Mouse (Mus musculus) forebrain, embryonic 16.5 days (tissue): ENCODE measurements around the gene Pim1. TPM values are rescaled to one million over a fixed set of nuclear protein-coding genes. Genes with fewer than 3 reads are reported as not detected.

ENCODE experiments used
- ATAC-seq: fragments of 200-750 bp; cut with Nextera tagmentation; 2 replicates; pipeline ENCODE4 v1.8.0; 2017; ENCODE audit warnings: mild to moderate bottlenecking, moderate library complexity
- H3K27ac ChIP-seq: fragments of 300-500 bp; sonication (generic); 2 replicates; pipeline ENCODE4 v1.5.1; 2014; ENCODE audit warnings: low read length, control low read depth
- H3K27me3 ChIP-seq: fragments of 300-500 bp; sonication (generic); replicated peaks from 2 replicates; pipeline ENCODE4 v1.6.1; 2014; ENCODE audit warnings: low read length; ENCODE audit not compliant: control insufficient read depth, insufficient read depth
- H3K36me3 ChIP-seq: fragments of 300-500 bp; sonication (generic); 2 replicates; pipeline ENCODE4 v1.6.1; 2014; ENCODE audit not compliant: control insufficient read depth, insufficient read depth
- H3K4me1 ChIP-seq: fragments of 300-500 bp; sonication (generic); replicated peaks from 2 replicates; pipeline ENCODE4 v1.6.1; 2014; ENCODE audit warnings: low read length; ENCODE audit not compliant: control insufficient read depth, insufficient read depth
- H3K4me2 ChIP-seq: fragments of 300-500 bp; sonication (generic); 2 replicates; pipeline ENCODE4 v1.6.1; 2014; ENCODE audit warnings: mild to moderate bottlenecking, low read length, control low read depth
- H3K4me3 ChIP-seq: fragments of 300-500 bp; sonication (generic); replicated peaks from 2 replicates; pipeline ENCODE4 v1.5.1; 2014; ENCODE audit warnings: mild to moderate bottlenecking, low read length, control low read depth
- H3K9ac ChIP-seq: fragments of 300-500 bp; sonication (generic); replicated peaks from 2 replicates; pipeline ENCODE4 v1.6.1; 2014; ENCODE audit warnings: low read depth, low read length, control low read depth
- H3K9me3 ChIP-seq: fragments of 300-500 bp; sonication (generic); 2 replicates; pipeline ENCODE4 v1.6.1; 2016; ENCODE audit warnings: low read length; ENCODE audit not compliant: control insufficient read depth
- WGBS: fragments of 180-500 bp; shearing (Covaris S2); extraction: QIAGEN DNeasy Blood & Tissue Kit; methylation state at CpG from one replicate; pipeline ENCODE4 v1.1.7; 2014; 5-methylcytosine and 5-hydroxymethylcytosine counted together
- polyA plus RNA-seq: library from polyadenylated mRNA; unstranded; fragments of >200 nt; fragmentation: Nextera tagmentation; extraction: Ambion mirVana; gene quantifications from 2 replicates; pipeline ENCODE4 v1.2.1, GENCODE M21; 2015

Gene Pim1
- polyA plus RNA-seq, 1 experiment from 2014 or later = 11.8 TPM

DNA sequence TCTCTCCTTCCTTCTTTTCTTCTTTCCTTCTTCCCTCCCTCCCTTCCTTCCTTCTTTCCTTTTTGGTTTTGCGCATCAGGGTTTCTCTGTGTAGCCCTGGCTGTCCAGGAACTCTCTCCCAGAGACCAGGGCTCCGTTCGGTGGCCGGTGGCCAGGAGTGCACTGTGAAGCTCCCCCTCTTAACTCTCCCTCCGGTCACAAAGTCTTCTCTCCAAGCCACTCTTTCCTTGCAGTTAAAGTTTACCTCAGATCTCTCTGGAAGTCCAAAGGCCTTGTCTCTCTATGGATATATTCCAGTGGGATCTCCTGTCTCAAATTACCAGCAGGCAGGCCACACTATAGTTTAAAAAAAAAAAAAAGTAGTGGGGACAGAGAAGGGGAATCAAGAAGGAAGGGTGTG is 54.7 kb downstream of the Pim1 start:
- H3K4me3 ChIP-seq = no peak overlapping the region
- peaks cover 3% of the 10 kb centered on the region for H3K4me1 ChIP-seq
- H3K9me3 ChIP-seq = no peaks in the 10 kb centered on the region
- H3K4me2 ChIP-seq = no peak overlapping the region
- H3K9ac ChIP-seq = no peak overlapping the region
- no peaks in the 10 kb centered on the region for H3K27me3 ChIP-seq
- no peak for ATAC-seq
- no peak overlapping the region for H3K27ac ChIP-seq
- H3K36me3 ChIP-seq = no peaks in the 10 kb centered on the region
- 92% methylated on average over 5 of the region's 5 CpGs for WGBS

Other genes starting within 250 kb of the Pim1 start
- gene Ppil1, start 226.6 kb upstream of the Pim1 start, polyA plus RNA-seq = 118 and 125 TPM in 2 replicates
- 102 and 108 TPM in 2 replicates for gene BC004004, start 222.0 kb upstream of the Pim1 start, polyA plus RNA-seq
- 1.2 and 2.0 TPM in 2 replicates for gene Pi16, start 173.1 kb upstream of the Pim1 start, polyA plus RNA-seq
- 417 and 434 TPM in 2 replicates for gene Mtch1, start 142.8 kb upstream of the Pim1 start, polyA plus RNA-seq
- 5.5 and 9.7 TPM in 2 replicates for gene Fgd2, start 129.8 kb upstream of the Pim1 start, polyA plus RNA-seq
- not detected in 2 replicates for gene Gm17657, start 58.9 kb downstream of the Pim1 start, polyA plus RNA-seq
- 22.0 and 25.9 TPM in 2 replicates for gene Tbc1d22b, start 59.0 kb downstream of the Pim1 start, polyA plus RNA-seq
- gene Tmem217, start 61.6 kb downstream of the Pim1 start, polyA plus RNA-seq = 0.50 and 1.1 TPM in 2 replicates
- gene Rnf8, start 124.0 kb downstream of the Pim1 start, polyA plus RNA-seq = 103 and 104 TPM in 2 replicates
- gene Gm28043, start 124.1 kb downstream of the Pim1 start, polyA plus RNA-seq = 2.3 and 2.6 TPM in 2 replicates
- 132 and 146 TPM in 2 replicates for gene Cmtr1, start 169.8 kb downstream of the Pim1 start, polyA plus RNA-seq
- 9.3 and 11.6 TPM in 2 replicates for gene Ccdc167, start 226.3 kb downstream of the Pim1 start, polyA plus RNA-seq